Mouse (Mus musculus): ENCODE data around the gene Il10rb. TPM values are rescaled to one million over a fixed set of nuclear protein-coding genes. Genes with fewer than 3 reads are reported as not detected.

The Il10rb gene
- total and polyA plus RNA-seq, 3 experiments: 98.2 to 136 (median 122) TPM

GRCm38 (mm10) chr16:91451949-91452348 lies 46.0 kb downstream of the Il10rb start:
- peaks cover 15% of the 10 kb centered on the region for H3K4me1 ChIP-seq (ENCODE audit: control insufficient read depth, insufficient read depth, low read length)
- no peak for DNase-seq
- intact Hi-C loops (cut with DNase I): no loop called here
- no peaks in the 10 kb centered on the region for H3K27me3 ChIP-seq (ENCODE audit: control insufficient read depth, insufficient read depth, low read length)
- peak overlapping the region; percentile 68 for H3K27ac ChIP-seq
- WGBS: 55% methylated on average over 2 of the region's 2 CpGs
- no peaks in the 10 kb centered on the region for H3K79me2 ChIP-seq (replicated peaks; ENCODE audit: control insufficient read depth, insufficient read depth, low read length)
- H3K36me3 ChIP-seq (ENCODE audit: control insufficient read depth, insufficient read depth, low read length): peaks cover 5% of the 10 kb centered on the region
- TF ChIP-seq EP300 (IDR thresholded peaks at IDR 0.05; ENCODE audit: insufficient read depth, low read depth, low read length): no peak
- no peak for TF ChIP-seq CTCF (IDR thresholded peaks at IDR 0.05)
- no peak for TF ChIP-seq POLR2A (IDR thresholded peaks at IDR 0.05; ENCODE audit: insufficient read depth, low read depth, low read length)
- H3K9ac ChIP-seq (ENCODE audit: low read depth, low read length): no peak overlapping the region
- H3K4me3 ChIP-seq: no peak overlapping the region

GRCm38 (mm10) chr16:91452363-91452896 lies 46.5 kb downstream of the Il10rb start:
- no peak overlapping the region for H3K9ac ChIP-seq (ENCODE audit: low read depth, low read length)
- TF ChIP-seq POLR2A (IDR thresholded peaks at IDR 0.05; ENCODE audit: insufficient read depth, low read depth, low read length) (no peak), CTCF (IDR thresholded peaks at IDR 0.05) (peak; percentile 56), EP300 (IDR thresholded peaks at IDR 0.05; ENCODE audit: insufficient read depth, low read depth, low read length) (no peak)
- H3K36me3 ChIP-seq (ENCODE audit: control insufficient read depth, insufficient read depth, low read length): peaks cover 5% of the 10 kb centered on the region
- peaks cover 10% of the 10 kb centered on the region for H3K4me1 ChIP-seq (ENCODE audit: control insufficient read depth, insufficient read depth, low read length)
- H3K27me3 ChIP-seq (ENCODE audit: control insufficient read depth, insufficient read depth, low read length): no peaks in the 10 kb centered on the region
- no peaks in the 10 kb centered on the region for H3K79me2 ChIP-seq (replicated peaks; ENCODE audit: control insufficient read depth, insufficient read depth, low read length)
- 14% methylated on average over 6 of the region's 6 CpGs for WGBS
- DNase-seq: peak; percentile 34 to 59
- peak overlapping the region; percentile 68 for H3K27ac ChIP-seq
- no peak overlapping the region for H3K4me3 ChIP-seq
- intact Hi-C loops (cut with DNase I): no loop called here

- Histone ChIP-seq H3K36me3 (ENCODE audit: control insufficient read depth, insufficient read depth, low read length) (peaks cover 5% of the 10 kb centered on the region), H3K9ac (ENCODE audit: low read depth, low read length) (no peak overlapping the region), H3K79me2 (replicated peaks; ENCODE audit: control insufficient read depth, insufficient read depth, low read length) (no peaks in the 10 kb centered on the region), H3K27me3 (ENCODE audit: control insufficient read depth, insufficient read depth, low read length) (no peaks in the 10 kb centered on the region), H3K27ac (no peak overlapping the region), H3K4me3 (no peak overlapping the region), H3K4me1 (ENCODE audit: control insufficient read depth, insufficient read depth, low read length) (peaks cover 10% of the 10 kb centered on the region)
- DNase-seq: no peak
- no peak for TF ChIP-seq POLR2A (IDR thresholded peaks at IDR 0.05; ENCODE audit: insufficient read depth, low read depth, low read length)
- TF ChIP-seq CTCF (IDR thresholded peaks at IDR 0.05): no peak
- WGBS: 60% methylated on average over 4 of the region's 4 CpGs
- intact Hi-C loops (cut with DNase I): no loop called here
Measured at GRCm38 (mm10) chr16:91455868-91456267, 49.9 kb downstream of the Il10rb start.

- Histone ChIP-seq H3K36me3 (ENCODE audit: control insufficient read depth, insufficient read depth, low read length) (no peaks in the 10 kb centered on the region), H3K4me1 (ENCODE audit: control insufficient read depth, insufficient read depth, low read length) (peaks cover 2% of the 10 kb centered on the region), H3K79me2 (replicated peaks; ENCODE audit: control insufficient read depth, insufficient read depth, low read length) (no peaks in the 10 kb centered on the region), H3K27ac (no peak overlapping the region), H3K9ac (ENCODE audit: low read depth, low read length) (no peak overlapping the region), H3K27me3 (ENCODE audit: control insufficient read depth, insufficient read depth, low read length) (no peaks in the 10 kb centered on the region), H3K4me3 (no peak overlapping the region)
- intact Hi-C loops (cut with DNase I): no loop called here
- DNase-seq: no peak
- TF ChIP-seq POLR2A (IDR thresholded peaks at IDR 0.05; ENCODE audit: insufficient read depth, low read depth, low read length): no peak
- no peak for TF ChIP-seq EP300 (IDR thresholded peaks at IDR 0.05; ENCODE audit: insufficient read depth, low read depth, low read length)
- TF ChIP-seq CTCF (IDR thresholded peaks at IDR 0.05): no peak
- WGBS: 87% methylated on average over 21 of the region's 21 CpGs
Measured at GRCm38 (mm10) chr16:91458301-91458746, 52.4 kb downstream of the Il10rb start.

GRCm38 (mm10) chr16:91458976-91459375 lies 53.0 kb downstream of the Il10rb start:
- Histone ChIP-seq H3K36me3 (ENCODE audit: control insufficient read depth, insufficient read depth, low read length) (no peaks in the 10 kb centered on the region), H3K27ac (no peak overlapping the region), H3K79me2 (replicated peaks; ENCODE audit: control insufficient read depth, insufficient read depth, low read length) (no peaks in the 10 kb centered on the region), H3K4me1 (ENCODE audit: control insufficient read depth, insufficient read depth, low read length) (peaks cover 2% of the 10 kb centered on the region), H3K27me3 (ENCODE audit: control insufficient read depth, insufficient read depth, low read length) (no peaks in the 10 kb centered on the region), H3K4me3 (no peak overlapping the region), H3K9ac (ENCODE audit: low read depth, low read length) (no peak overlapping the region)
- intact Hi-C loops (cut with DNase I): no loop called here
- DNase-seq: peak in 1 of 2 experiments; percentile 40
- 27% methylated on average over 5 of the region's 5 CpGs for WGBS
- TF ChIP-seq POLR2A (IDR thresholded peaks at IDR 0.05; ENCODE audit: insufficient read depth, low read depth, low read length) (no peak), EP300 (IDR thresholded peaks at IDR 0.05; ENCODE audit: insufficient read depth, low read depth, low read length) (no peak), CTCF (IDR thresholded peaks at IDR 0.05) (no peak)

- intact Hi-C loops (cut with DNase I): no loop called here
- H3K4me3 ChIP-seq: no peak overlapping the region
Measured at GRCm38 (mm10) chr16:91459396-91459795, 53.4 kb downstream of the Il10rb start.

More at GRCm38 (mm10) chr16:91459396-91459795, 53.4 kb downstream of the Il10rb start:
- H3K27ac ChIP-seq: no peak overlapping the region
- no peak overlapping the region for H3K9ac ChIP-seq (ENCODE audit: low read depth, low read length)
- no peaks in the 10 kb centered on the region for H3K36me3 ChIP-seq (ENCODE audit: control insufficient read depth, insufficient read depth, low read length)
- TF ChIP-seq POLR2A (IDR thresholded peaks at IDR 0.05; ENCODE audit: insufficient read depth, low read depth, low read length): no peak
- TF ChIP-seq CTCF (IDR thresholded peaks at IDR 0.05): no peak
- TF ChIP-seq EP300 (IDR thresholded peaks at IDR 0.05; ENCODE audit: insufficient read depth, low read depth, low read length): no peak
- no peaks in the 10 kb centered on the region for H3K27me3 ChIP-seq (ENCODE audit: control insufficient read depth, insufficient read depth, low read length)
- no peak for DNase-seq
- 79% methylated on average over 3 of the region's 3 CpGs for WGBS
- H3K79me2 ChIP-seq (replicated peaks; ENCODE audit: control insufficient read depth, insufficient read depth, low read length): no peaks in the 10 kb centered on the region
- peaks cover 2% of the 10 kb centered on the region for H3K4me1 ChIP-seq (ENCODE audit: control insufficient read depth, insufficient read depth, low read length)
